In genomic region chr9:95255844-95256243, GRCm38 (mm10) we compare ENCODE assay signal across 19 mouse cellular contexts.
DNase-seq lines count a peak whose midpoint lies in the region; ATAC-seq and TF ChIP-seq lines count a peak whose summit lies in the region.
"Had no signal": no experiment of that assay in that cellular context is flagged by ENCODE, and none has a peak within 500 bp of the region (broad histone marks: within the 10 kb centered on the region; RNA-seq: fewer than 3 reads in every experiment).

No protein-coding gene starts in this region.

- H3K4me1 ChIP-seq in forebrain, postnatal 0 days (ENCODE audit: insufficient read depth) = no peaks in the 10 kb centered on the region; the same call in 1 of the 2 replicates
- H3K4me1 ChIP-seq: embryonic facial prominence, embryonic 12.5 days; hindbrain, embryonic 10.5 days; intestine, embryonic 15.5 days had no signal

- no peak overlapping the region for H3K4me2 ChIP-seq in forebrain, postnatal 0 days (ENCODE audit: low read depth)
- H3K4me2 ChIP-seq: embryonic facial prominence, embryonic 12.5 days; hindbrain, embryonic 14.5 days; intestine, embryonic 15.5 days had no signal

- intact Hi-C loops in gastrocnemius, postnatal 14 days (cut with DNase I; ENCODE audit: low total_unique reads) = no loop called here

- H3K4me3 ChIP-seq in layer of hippocampus, adult 2 months = no peak overlapping the region
- no peak overlapping the region for H3K4me3 ChIP-seq in forebrain, postnatal 0 days (ENCODE audit: low read depth, low read length)
- H3K4me3 ChIP-seq: embryonic facial prominence, embryonic 12.5 days; hindbrain, embryonic 10.5 days; intestine, embryonic 15.5 days had no signal

- peak; percentile 31; the same call in 1 of the 2 replicates for ATAC-seq in frontal cortex, adult (ENCODE audit: low TSS enrichment)
- peak; percentile 79 for ATAC-seq in forebrain, postnatal 0 days
- ATAC-seq: intestine, embryonic 15.5 days had no signal

- no peaks in the 10 kb centered on the region for H3K9me3 ChIP-seq in forebrain, postnatal 0 days (ENCODE audit: low read length)
- H3K9me3 ChIP-seq: heart, embryonic 13.5 days; hindbrain, embryonic 10.5 days; intestine, embryonic 15.5 days had no signal

- WGBS in forebrain, postnatal 0 days = 67% methylated on average over 6 of the region's 6 CpGs

- TF ChIP-seq CTCF in layer of hippocampus, adult 2 months (conservative IDR thresholded peaks at IDR 0.05) = no peak
- TF ChIP-seq CTCF in forebrain, postnatal 0 days (IDR thresholded peaks at IDR 0.05; ENCODE audit: low read depth) = no peak

- 0 out of 2 replicates have a peak overlapping the region, but pooled peaks have one; percentile 23 for H3K27ac ChIP-seq in layer of hippocampus, adult 2 months
- H3K27ac ChIP-seq in forebrain, postnatal 0 days (ENCODE audit: low read depth, low read length) = no peak overlapping the region
- H3K27ac ChIP-seq: embryonic facial prominence, embryonic 12.5 days; hindbrain, embryonic 10.5 days; hindbrain, embryonic 14.5 days; intestine, embryonic 15.5 days had no signal

- no peaks in the 10 kb centered on the region for H3K36me3 ChIP-seq in forebrain, postnatal 0 days (ENCODE audit: insufficient read depth)
- H3K36me3 ChIP-seq: embryonic facial prominence, embryonic 12.5 days; heart, embryonic 13.5 days; hindbrain, embryonic 10.5 days; intestine, embryonic 15.5 days had no signal

- no peak for DNase-seq in frontal cortex, adult 2 months (ENCODE audit: extremely low spot score in 1 of 2, low spot score in 1 of 2)
- peak in 1 of 2 experiments; percentile 39 for DNase-seq in layer of hippocampus, adult 2 months (ENCODE audit: low spot score in 2 of 2)
- no peak for DNase-seq in layer of hippocampus, adult 8-10 months (ENCODE audit: low spot score in 2 of 2)
- peak; percentile 64 for DNase-seq in brain, embryonic 18.5 days (ENCODE audit: low read depth, low spot score)
- DNase-seq in forebrain, postnatal 0 days = peak; percentile 70
- DNase-seq in gastrocnemius, postnatal 14 days = no peak
- DNase-seq: adrenal gland, adult 2 months; adrenal gland, postnatal 25 days; cerebellum, adult 11 months; cerebellum, adult 9-10 months; cerebellum, postnatal 25 days; gastrocnemius, postnatal 25 days; kidney, adult 18-20 months had no signal

- no peak overlapping the region for H3K9ac ChIP-seq in forebrain, postnatal 0 days
- H3K9ac ChIP-seq: embryonic facial prominence, embryonic 12.5 days; hindbrain, embryonic 14.5 days; intestine, embryonic 15.5 days had no signal

- no peaks in the 10 kb centered on the region for H3K27me3 ChIP-seq in forebrain, postnatal 0 days (ENCODE audit: insufficient read depth, low read length)
- H3K27me3 ChIP-seq: embryonic facial prominence, embryonic 12.5 days; intestine, embryonic 15.5 days had no signal

Comparison
In these comparisons a context has a peak if more than half of its experiments do, and no peak if none do; other contexts are left out.
1. DNase-seq: peak in brain, embryonic 18.5 days (single experiment) and forebrain, postnatal 0 days (single experiment); none in frontal cortex, adult 2 months (0 of 2), layer of hippocampus, adult 8-10 months (0 of 2) and gastrocnemius, postnatal 14 days (single experiment).